Mouse (Mus musculus) megakaryocyte progenitor cell, adult 5-6 weeks (primary cell): ENCODE measurements around the gene Atox1. TPM values are rescaled to one million over a fixed set of nuclear protein-coding genes. Genes with fewer than 3 reads are reported as not detected.

Experiments used
- ATAC-seq: replicated peaks from 2 replicates; pipeline ENCODE4 v1.8.0; 2016; ENCODE audit warnings: mild to moderate bottlenecking, moderate TSS enrichment, inconsistent platforms; ENCODE audit not compliant: poor library complexity
- total RNA-seq, 2 experiments: library from RNA; stranded (forward) in 1 of 2; stranded (reverse) in 1 of 2; fragments of 157-497, 149-512 nt in 1 of 2; fragments of 200-1000 nt in 1 of 2; gene quantifications; 2 replicates each; pipeline versions ENCODE4 v1.2.3 to v1.2.4; 2015 to 2017

Atox1 gene
- total RNA-seq, 2 experiments from 2014 or later: 72.9 to 120 TPM

GRCm38 (mm10) chr11:55415036-55415704 lies 45.9 kb downstream of the Atox1 start:
- 0 out of 2 replicates have a peak, but pooled peaks have one; percentile 8 for ATAC-seq

- ATAC-seq: no peak
Observed at GRCm38 (mm10) chr11:55414314-55414713, 46.7 kb downstream of the Atox1 start.

DNA sequence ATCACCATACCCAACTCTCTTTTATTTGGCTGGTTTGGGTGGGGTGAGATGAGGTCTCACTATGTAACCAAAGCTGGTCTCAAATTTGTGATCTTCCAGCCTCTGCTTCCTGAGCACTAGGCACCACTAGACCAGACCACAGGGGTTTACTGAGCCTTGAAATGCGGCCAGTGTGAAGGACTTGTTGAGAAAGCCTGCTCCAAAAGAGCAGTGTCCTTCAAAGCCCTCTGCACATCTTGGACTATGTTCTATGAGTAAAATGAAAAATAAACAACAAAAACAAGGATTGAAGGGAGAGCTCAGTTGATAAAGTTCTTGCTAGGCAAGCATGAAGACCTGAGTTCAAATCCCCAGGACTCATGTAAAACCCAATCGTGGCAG lies 47.6 kb downstream of the Atox1 start:
- no peak for ATAC-seq

GRCm38 (mm10) chr11:55412680-55413415 lies 48.2 kb downstream of the Atox1 start:
- ATAC-seq: no peak

DNA sequence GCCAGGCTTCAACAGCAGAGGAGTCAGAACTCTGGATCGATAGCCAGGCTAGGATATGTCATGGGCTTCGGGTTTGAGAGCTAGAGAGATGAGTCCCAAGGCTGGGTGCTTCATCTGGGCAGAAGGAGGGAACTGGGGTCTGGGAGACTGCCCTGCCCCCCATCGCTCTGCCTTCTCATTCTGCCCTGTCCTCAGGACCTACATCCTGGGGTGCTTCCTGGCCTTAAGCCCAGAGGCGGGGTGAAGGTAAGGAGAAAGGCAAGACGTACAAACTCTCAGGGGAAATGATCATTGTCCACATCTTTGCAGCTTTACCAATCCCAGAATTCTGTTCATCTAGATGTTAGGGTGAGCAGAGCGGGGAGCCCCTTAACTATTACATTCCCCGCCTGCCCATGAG lies 49.0 kb downstream of the Atox1 start:
- ATAC-seq: no peak

DNA sequence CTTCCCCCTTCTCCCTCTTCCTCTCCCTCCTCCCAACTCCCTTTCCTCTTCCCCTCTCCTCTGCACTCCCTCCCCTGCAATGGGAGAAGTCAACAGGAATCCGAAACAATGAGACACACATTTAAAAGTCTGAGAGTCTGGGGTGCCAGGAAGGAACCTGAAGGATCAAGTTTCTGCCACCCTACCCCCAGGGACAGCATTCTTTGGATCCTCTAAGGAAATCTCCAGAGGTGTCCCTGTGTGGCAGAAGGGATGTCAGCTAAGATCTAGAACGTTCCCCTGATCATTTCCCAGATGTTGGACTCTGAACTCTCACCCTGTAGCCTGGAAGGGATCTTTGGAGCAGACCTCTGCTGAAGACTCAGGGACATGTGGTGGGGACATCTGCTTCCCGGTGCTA lies 50.5 kb downstream of the Atox1 start:
- no peak for ATAC-seq

DNA sequence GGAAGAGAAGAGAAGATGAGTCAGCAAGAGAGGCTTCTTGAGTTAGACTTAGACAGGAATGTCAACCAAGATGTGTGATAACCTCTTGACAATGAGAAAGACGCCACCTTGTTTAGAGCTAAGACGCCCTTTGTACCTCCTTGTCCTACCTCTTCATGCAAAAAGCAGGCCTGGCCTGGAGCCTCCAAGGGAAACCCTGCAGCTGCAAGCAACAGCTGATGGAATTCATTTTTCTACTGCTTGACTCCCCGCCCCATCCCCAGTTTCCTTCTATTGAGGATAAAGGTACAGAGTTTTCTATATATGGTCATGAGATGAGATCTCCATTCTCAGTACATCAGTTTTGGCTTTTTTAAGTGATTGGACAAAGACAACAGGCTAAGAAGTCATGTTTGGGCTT lies 51.0 kb downstream of the Atox1 start:
- no peak for ATAC-seq

- ATAC-seq: no peak
Observed at GRCm38 (mm10) chr11:55407133-55407532, 53.9 kb downstream of the Atox1 start.

DNA sequence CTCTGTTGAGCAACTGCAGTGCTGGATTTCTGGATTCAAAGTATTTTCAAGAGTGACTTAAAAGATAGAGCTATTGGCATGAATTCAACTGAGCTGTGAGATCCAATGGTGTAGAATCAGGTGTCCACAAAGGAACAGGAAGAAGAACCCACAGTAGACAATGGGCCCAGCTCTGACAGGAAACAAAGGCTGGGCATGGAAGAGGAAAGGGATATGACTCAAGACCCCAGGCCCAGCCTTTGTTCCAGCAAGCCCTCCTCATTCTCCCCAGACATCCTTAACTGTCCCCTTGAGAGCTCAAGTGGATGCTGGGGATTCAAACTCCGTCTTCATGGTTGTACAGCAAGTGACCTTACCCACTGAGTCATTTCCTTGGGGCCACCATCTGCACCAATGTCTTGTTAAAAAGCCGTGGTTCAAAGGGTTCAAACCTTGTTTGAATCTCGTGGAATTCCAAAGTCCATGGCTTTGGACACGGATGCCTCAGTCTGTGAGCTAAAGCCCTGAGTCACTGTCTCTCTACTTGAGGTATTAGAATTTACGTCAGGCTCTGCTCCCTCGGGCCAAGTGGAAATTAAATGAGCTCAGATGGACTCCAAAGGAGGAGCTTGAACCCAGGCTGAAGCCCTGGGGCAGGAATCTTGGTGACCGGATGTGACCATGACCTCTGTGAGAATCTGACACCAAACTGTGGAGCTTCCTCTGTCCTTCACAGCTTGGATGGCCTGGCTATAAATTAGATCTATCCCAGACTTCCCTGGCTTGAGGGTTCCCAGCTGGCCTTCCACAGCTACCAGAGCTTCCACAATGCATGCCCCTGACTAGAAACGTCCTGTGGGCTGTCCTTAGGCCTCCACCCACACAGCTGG lies 55.2 kb downstream of the Atox1 start:
- no peak for ATAC-seq

DNA sequence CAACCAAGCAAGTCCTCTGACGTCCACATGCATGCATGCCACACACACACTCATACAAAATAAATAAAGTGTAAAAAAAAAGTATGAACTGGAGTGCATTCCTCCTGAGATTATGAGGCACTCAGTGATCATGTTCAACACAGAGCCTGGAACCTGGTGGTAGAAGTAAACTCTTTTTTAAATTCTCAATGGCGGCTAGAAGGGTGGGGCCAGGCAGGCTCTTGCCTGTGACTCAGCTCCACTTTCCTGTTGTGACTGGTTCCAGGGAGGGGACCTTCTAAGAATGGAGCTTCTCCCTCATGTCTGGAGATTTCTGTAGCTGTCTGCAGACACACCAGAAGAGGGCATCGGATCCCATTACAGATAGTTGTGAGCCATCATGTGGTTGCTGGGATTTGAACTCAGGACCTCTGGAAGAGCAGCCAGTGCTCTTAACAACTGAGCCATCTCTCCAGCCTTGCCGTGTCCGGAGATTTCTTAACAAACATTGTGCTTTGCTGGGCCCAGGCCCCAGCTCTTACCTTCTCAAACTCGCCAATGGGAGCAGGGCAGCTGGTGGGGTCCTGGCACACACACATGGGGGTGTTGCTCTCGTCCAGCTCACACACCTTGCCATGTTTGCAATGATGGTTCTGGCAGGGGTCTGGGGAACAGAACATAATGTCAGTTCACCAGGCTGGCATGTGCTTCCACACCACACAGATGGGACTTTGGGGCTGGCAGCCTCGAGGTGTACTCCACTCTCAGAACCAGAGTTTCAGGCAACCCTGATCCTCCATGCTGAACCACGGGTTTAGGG lies 56.2 kb downstream of the Atox1 start:
- no peak for ATAC-seq

- no peak for ATAC-seq
Observed at GRCm38 (mm10) chr11:55400863-55401262, 60.2 kb downstream of the Atox1 start.

DNA sequence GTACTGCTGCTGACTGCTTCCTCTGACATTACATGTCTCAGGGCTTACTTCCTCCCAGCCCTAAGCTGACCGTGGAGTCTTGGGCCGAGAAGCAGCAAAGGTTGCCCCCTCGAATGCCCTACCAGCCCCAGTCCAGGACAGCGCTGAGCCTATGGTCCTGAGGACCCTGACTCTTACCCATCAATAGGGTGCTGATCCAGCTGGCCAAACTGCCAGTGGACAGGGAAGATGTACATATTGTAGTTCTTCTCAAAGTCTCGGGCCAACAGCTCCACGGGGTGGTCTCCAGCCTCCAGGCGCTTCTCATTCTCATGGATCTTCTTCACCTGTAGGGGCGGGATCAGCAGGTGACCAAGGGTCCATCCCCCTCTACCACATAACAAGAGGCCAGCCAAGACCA lies 62.7 kb downstream of the Atox1 start:
- ATAC-seq: no peak

- ATAC-seq: no peak
Observed at GRCm38 (mm10) chr11:55397441-55397840, 63.6 kb downstream of the Atox1 start.

- ATAC-seq: no peak
Observed at GRCm38 (mm10) chr11:55397036-55397435, 64.0 kb downstream of the Atox1 start.

Other genes starting within 250 kb of the Atox1 start
- not detected in 2 replicates for gene Fat2, start 124.7 kb downstream of the Atox1 start, total RNA-seq (2015)
- gene Fat2, start 124.7 kb downstream of the Atox1 start, total RNA-seq (2017): not detected in 2 replicates
- not detected in 2 replicates for gene Sparc, start 38.1 kb downstream of the Atox1 start, total RNA-seq (2015)
- gene Sparc, start 38.1 kb downstream of the Atox1 start, total RNA-seq (2017): not detected in 2 replicates
- gene G3bp1, start 8.4 kb upstream of the Atox1 start, total RNA-seq (2015): 79.3 and 85.5 TPM in 2 replicates
- 123 and 135 TPM in 2 replicates for gene G3bp1, start 8.4 kb upstream of the Atox1 start, total RNA-seq (2017)
- gene Glra1, start 147.0 kb upstream of the Atox1 start, total RNA-seq (2015): not detected in 2 replicates
- not detected in 2 replicates for gene Glra1, start 147.0 kb upstream of the Atox1 start, total RNA-seq (2017)